Mouse (Mus musculus) midbrain, embryonic 16.5 days (tissue): ENCODE measurements around the gene Lgr5. TPM values are rescaled to one million over a fixed set of nuclear protein-coding genes. Genes with fewer than 3 reads are reported as not detected.

Experiments
- ATAC-seq: fragments of 200-750 bp; cut with Nextera tagmentation; 2 replicates; pipeline ENCODE4 v1.8.0; 2017; ENCODE audit warnings: moderate TSS enrichment
- H3K27ac ChIP-seq: fragments of 300-500 bp; sonication (generic); 2 replicates; pipeline ENCODE4 v1.5.1; 2014; ENCODE audit warnings: mild to moderate bottlenecking, low read length, mixed read lengths
- H3K27me3 ChIP-seq: fragments of 300-500 bp; sonication (generic); 2 replicates; pipeline ENCODE4 v1.6.1; 2014; ENCODE audit warnings: low read depth, low read length, mixed read lengths; ENCODE audit not compliant: control insufficient read depth, insufficient read depth
- H3K36me3 ChIP-seq: fragments of 300-500 bp; sonication (generic); 2 replicates; pipeline ENCODE4 v1.6.1; 2014; ENCODE audit warnings: mild to moderate bottlenecking, low read length, moderate library complexity, mixed read lengths; ENCODE audit not compliant: control insufficient read depth, insufficient read depth
- H3K4me1 ChIP-seq: fragments of 300-500 bp; sonication (generic); 2 replicates; pipeline ENCODE4 v1.6.1; 2014; ENCODE audit warnings: mild to moderate bottlenecking, low read length, mixed read lengths; ENCODE audit not compliant: control insufficient read depth, insufficient read depth
- H3K4me2 ChIP-seq: fragments of 300-500 bp; sonication (generic); 2 replicates; pipeline ENCODE4 v1.6.1; 2014; ENCODE audit warnings: mild to moderate bottlenecking, low read length, mixed read lengths
- H3K4me3 ChIP-seq: fragments of 300-500 bp; sonication (generic); 2 replicates; pipeline ENCODE4 v1.5.1; 2014; ENCODE audit warnings: low read depth, mild to moderate bottlenecking, low read length, moderate library complexity, mixed read lengths
- H3K9ac ChIP-seq: fragments of 300-500 bp; sonication (generic); 2 replicates; pipeline ENCODE4 v1.6.1; 2014; ENCODE audit warnings: low read depth, low read length, mixed read lengths
- H3K9me3 ChIP-seq: fragments of 300-500 bp; sonication (generic); replicated peaks from 2 replicates; pipeline ENCODE4 v1.6.1; 2014; ENCODE audit warnings: mild to moderate bottlenecking, low read length, mixed read lengths; ENCODE audit not compliant: control insufficient read depth, poor library complexity, severe bottlenecking
- WGBS: fragments of 180-500 bp; shearing (Covaris S2); extraction: QIAGEN DNeasy Blood & Tissue Kit; methylation state at CpG from one replicate; pipeline ENCODE4 v1.1.7; 2014; 5-methylcytosine and 5-hydroxymethylcytosine counted together
- polyA plus RNA-seq: library from polyadenylated mRNA; unstranded; fragments of >200 nt; fragmentation: Nextera tagmentation; extraction: Ambion mirVana; gene quantifications from 2 replicates; pipeline ENCODE4 v1.2.1, GENCODE M21; 2015

Lgr5 gene
- polyA plus RNA-seq, 1 experiment from 2014 or later: 1.4 TPM

- Histone ChIP-seq H3K9ac (peak overlapping the region; percentile 61), H3K9me3 (no peaks in the 10 kb centered on the region), H3K4me2 (peak overlapping the region; percentile 52), H3K27ac (peak overlapping the region; percentile 75), H3K4me3 (peak overlapping the region; percentile 40), H3K4me1 (no peaks in the 10 kb centered on the region), H3K36me3 (no peaks in the 10 kb centered on the region), H3K27me3 (no peaks in the 10 kb centered on the region)
- ATAC-seq: peak; percentile 72; the same call in 1 of the 2 replicates
- 39% methylated on average over 17 of the region's 17 CpGs for WGBS
Observed at GRCm38 (mm10) chr10:115470621-115471334, 116.8 kb downstream of the Lgr5 start.

- Histone ChIP-seq H3K27me3 (no peaks in the 10 kb centered on the region), H3K27ac (no peak overlapping the region), H3K4me2 (no peak overlapping the region), H3K9ac (no peak overlapping the region), H3K36me3 (no peaks in the 10 kb centered on the region), H3K4me1 (no peaks in the 10 kb centered on the region), H3K9me3 (no peaks in the 10 kb centered on the region), H3K4me3 (no peak overlapping the region)
- peak; percentile 81 for ATAC-seq
- WGBS: 22% methylated on average over 7 of the region's 7 CpGs
Observed at GRCm38 (mm10) chr10:115469040-115469439, 118.5 kb downstream of the Lgr5 start.

- ATAC-seq: no peak
- H3K4me2 ChIP-seq: no peak overlapping the region
- no peaks in the 10 kb centered on the region for H3K4me1 ChIP-seq
- no peaks in the 10 kb centered on the region for H3K36me3 ChIP-seq
- no peaks in the 10 kb centered on the region for H3K27me3 ChIP-seq
- 43% methylated on average over 7 of the region's 7 CpGs for WGBS
- H3K4me3 ChIP-seq: no peak overlapping the region
- H3K9ac ChIP-seq: no peak overlapping the region
- no peaks in the 10 kb centered on the region for H3K9me3 ChIP-seq
- no peak overlapping the region for H3K27ac ChIP-seq
Observed at GRCm38 (mm10) chr10:115468632-115469031, 118.9 kb downstream of the Lgr5 start.

- 88% methylated on average over 8 of the region's 8 CpGs for WGBS
- H3K4me2 ChIP-seq: no peak overlapping the region
- no peaks in the 10 kb centered on the region for H3K9me3 ChIP-seq
- H3K27ac ChIP-seq: no peak overlapping the region
- ATAC-seq: no peak
- no peaks in the 10 kb centered on the region for H3K36me3 ChIP-seq
- no peak overlapping the region for H3K9ac ChIP-seq
- no peak overlapping the region for H3K4me3 ChIP-seq
- no peaks in the 10 kb centered on the region for H3K4me1 ChIP-seq
- H3K27me3 ChIP-seq: no peaks in the 10 kb centered on the region
Observed at GRCm38 (mm10) chr10:115467985-115468384, 119.6 kb downstream of the Lgr5 start.

- no peak for ATAC-seq
- Histone ChIP-seq H3K27me3 (no peaks in the 10 kb centered on the region), H3K4me2 (no peak overlapping the region), H3K4me1 (no peaks in the 10 kb centered on the region), H3K9me3 (no peaks in the 10 kb centered on the region), H3K27ac (no peak overlapping the region), H3K36me3 (no peaks in the 10 kb centered on the region), H3K9ac (no peak overlapping the region), H3K4me3 (no peak overlapping the region)
- 86% methylated on average over 6 of the region's 6 CpGs for WGBS
Observed at GRCm38 (mm10) chr10:115465778-115466177, 121.8 kb downstream of the Lgr5 start.

- no peaks in the 10 kb centered on the region for H3K4me1 ChIP-seq
- WGBS: 91% methylated on average over 7 of the region's 7 CpGs
- no peak overlapping the region for H3K9ac ChIP-seq
- no peak for ATAC-seq
- no peak overlapping the region for H3K4me3 ChIP-seq
- H3K4me2 ChIP-seq: no peak overlapping the region
- no peaks in the 10 kb centered on the region for H3K36me3 ChIP-seq
- no peak overlapping the region for H3K27ac ChIP-seq
- H3K27me3 ChIP-seq: no peaks in the 10 kb centered on the region
- no peaks in the 10 kb centered on the region for H3K9me3 ChIP-seq
Observed at GRCm38 (mm10) chr10:115465072-115465471, 122.5 kb downstream of the Lgr5 start.

GRCm38 (mm10) chr10:115462646-115463045 is 124.9 kb downstream of the Lgr5 start:
- no peak overlapping the region for H3K4me2 ChIP-seq
- H3K36me3 ChIP-seq: no peaks in the 10 kb centered on the region
- no peaks in the 10 kb centered on the region for H3K27me3 ChIP-seq
- ATAC-seq: no peak
- 75% methylated on average over 5 of the region's 5 CpGs for WGBS
- H3K4me1 ChIP-seq: no peaks in the 10 kb centered on the region
- H3K9me3 ChIP-seq: no peaks in the 10 kb centered on the region
- no peak overlapping the region for H3K27ac ChIP-seq
- no peak overlapping the region for H3K4me3 ChIP-seq
- H3K9ac ChIP-seq: no peak overlapping the region

GRCm38 (mm10) chr10:115457368-115458021 is 130.1 kb downstream of the Lgr5 start:
- H3K4me2 ChIP-seq: no peak overlapping the region
- no peak overlapping the region for H3K9ac ChIP-seq
- no peak for ATAC-seq
- H3K27ac ChIP-seq: no peak overlapping the region
- H3K9me3 ChIP-seq: no peaks in the 10 kb centered on the region; the same call in 1 of the 2 replicates
- H3K4me1 ChIP-seq: no peaks in the 10 kb centered on the region
- H3K36me3 ChIP-seq: no peaks in the 10 kb centered on the region
- whole genome bisulfite sequencing: 77% methylated on average over 6 of the region's 6 CpGs
- no peak overlapping the region for H3K4me3 ChIP-seq
- H3K27me3 ChIP-seq: no peaks in the 10 kb centered on the region

GRCm38 (mm10) chr10:115448614-115449013 is 139.0 kb downstream of the Lgr5 start:
- Histone ChIP-seq H3K9ac (no peak overlapping the region), H3K4me3 (no peak overlapping the region), H3K27me3 (no peaks in the 10 kb centered on the region), H3K4me1 (no peaks in the 10 kb centered on the region), H3K4me2 (no peak overlapping the region), H3K36me3 (no peaks in the 10 kb centered on the region), H3K27ac (no peak overlapping the region), H3K9me3 (no peaks in the 10 kb centered on the region; the same call in none of the 2 replicates)
- WGBS: 93% methylated on average over 13 of the region's 13 CpGs
- no peak for ATAC-seq
